Mouse (Mus musculus): ENCODE data around the gene Hal. TPM values are rescaled to one million over a fixed set of nuclear protein-coding genes. Genes with fewer than 3 reads are reported as not detected.

The Hal gene
- 0.09 and 0.28 TPM in 2 replicates for polyA plus RNA-seq (2012; rRNA removed)

GRCm38 (mm10) chr10:93488066-93488827, at the start of gene Hal:
Gene Hal, plus strand, starts transcription at chr10:93488768.

GRCm38 (mm10) chr10:93539775-93540430, 51.3 kb downstream of the Hal start, which contains the start of gene Amdhd1:
Gene Amdhd1, minus strand, starts transcription at chr10:93540033.

GRCm38 (mm10) chr10:93540431-93541210, 52.1 kb downstream of the Hal start, which contains the start of gene Ccdc38:
Gene Ccdc38, plus strand, starts transcription at chr10:93540632.

Other genes with a start within 250 kb of the Hal start
- 14.9 and 36.0 TPM in 2 replicates for gene Elk3, start 177.6 kb upstream of the Hal start, polyA plus RNA-seq (2012; rRNA removed)
- gene Lta4h, start 35.4 kb upstream of the Hal start, polyA plus RNA-seq (2012; rRNA removed): 93.5 and 137 TPM in 2 replicates
- gene Amdhd1, start 51.3 kb downstream of the Hal start, polyA plus RNA-seq (2012; rRNA removed): 0.27 and 0.32 TPM in 2 replicates
- 0.04 and 0.06 TPM in 2 replicates for gene Ccdc38, start 51.9 kb downstream of the Hal start, polyA plus RNA-seq (2012; rRNA removed)
- 158 and 236 TPM in 2 replicates for gene Snrpf, start 100.9 kb downstream of the Hal start, polyA plus RNA-seq (2012; rRNA removed)
- 5.8 and 7.7 TPM in 2 replicates for gene Ntn4, start 151.9 kb downstream of the Hal start, polyA plus RNA-seq (2012; rRNA removed)

Measured in central nervous system, embryonic 11.5 days (tissue).